Mouse (Mus musculus): ENCODE results near the gene Gm10842.
"Not testable (repeated sequence)": the region's sequence is repeated elsewhere in the genome, so short reads cannot be mapped to it uniquely, and the experiment has no call there.

The Gm10842 gene

GRCm38 (mm10) chr11:105146593-105146992 is at the start of gene Gm10842:
Gm10842 (plus strand) TSS chr11:105146893.
- DNase-seq (ENCODE audit: low read depth, low spot score): no peak

GRCm38 (mm10) chr11:105112448-105112847 is 34.2 kb upstream of the Gm10842 start:
- not testable (repeated sequence) for DNase-seq (ENCODE audit: low read depth, low spot score)

- DNase-seq (ENCODE audit: low read depth, low spot score): no peak
Measured at GRCm38 (mm10) chr11:105117814-105118213, 28.9 kb upstream of the Gm10842 start.

GRCm38 (mm10) chr11:105120551-105121061 is 26.1 kb upstream of the Gm10842 start:
- DNase-seq (ENCODE audit: low read depth, low spot score): no peak

GRCm38 (mm10) chr11:105121792-105122191 is 24.9 kb upstream of the Gm10842 start:
- peak; percentile 39 for DNase-seq (ENCODE audit: low read depth, low spot score)

GRCm38 (mm10) chr11:105123986-105124385 is 22.7 kb upstream of the Gm10842 start:
- peak; percentile 80 for DNase-seq (ENCODE audit: low read depth, low spot score)

GRCm38 (mm10) chr11:105125735-105126519 is 20.8 kb upstream of the Gm10842 start, which contains the start of gene Mettl2:
Mettl2 (plus strand) TSS chr11:105126425.
- DNase-seq (ENCODE audit: low read depth, low spot score): peak; percentile 94

GRCm38 (mm10) chr11:105126520-105127029 is 20.1 kb upstream of the Gm10842 start:
- no peak for DNase-seq (ENCODE audit: low read depth, low spot score)

GRCm38 (mm10) chr11:105135692-105136091 is 11.0 kb upstream of the Gm10842 start:
- no peak for DNase-seq (ENCODE audit: low read depth, low spot score)

GRCm38 (mm10) chr11:105137255-105137654 is 9.4 kb upstream of the Gm10842 start:
- DNase-seq (ENCODE audit: low read depth, low spot score): not testable (repeated sequence)

- DNase-seq (ENCODE audit: low read depth, low spot score): not testable (repeated sequence)
Measured at GRCm38 (mm10) chr11:105140512-105140911, 6.2 kb upstream of the Gm10842 start.

GRCm38 (mm10) chr11:105141115-105141514 is 5.6 kb upstream of the Gm10842 start:
- DNase-seq (ENCODE audit: low read depth, low spot score): no peak

- DNase-seq (ENCODE audit: low read depth, low spot score): no peak
Measured at GRCm38 (mm10) chr11:105143564-105143963, 3.1 kb upstream of the Gm10842 start.

GRCm38 (mm10) chr11:105144084-105144483 is 2.6 kb upstream of the Gm10842 start:
- no peak for DNase-seq (ENCODE audit: low read depth, low spot score)

GRCm38 (mm10) chr11:105144508-105145210 is 2.0 kb upstream of the Gm10842 start:
- no peak for DNase-seq (ENCODE audit: low read depth, low spot score)

GRCm38 (mm10) chr11:105145211-105145610 is 1.5 kb upstream of the Gm10842 start:
- DNase-seq (ENCODE audit: low read depth, low spot score): no peak

GRCm38 (mm10) chr11:105149353-105149752 is 2.7 kb downstream of the Gm10842 start:
- no peak for DNase-seq (ENCODE audit: low read depth, low spot score)

- DNase-seq (ENCODE audit: low read depth, low spot score): peak; percentile 23
Measured at GRCm38 (mm10) chr11:105149766-105150165, 3.1 kb downstream of the Gm10842 start.

GRCm38 (mm10) chr11:105150691-105151090 is 4.0 kb downstream of the Gm10842 start:
- DNase-seq (ENCODE audit: low read depth, low spot score): peak; percentile 7

GRCm38 (mm10) chr11:105151226-105152016 is 4.7 kb downstream of the Gm10842 start:
- no peak for DNase-seq (ENCODE audit: low read depth, low spot score)

GRCm38 (mm10) chr11:105152017-105152300 is 5.3 kb downstream of the Gm10842 start:
- no peak for DNase-seq (ENCODE audit: low read depth, low spot score)
